Comparison of ENCODE assay signal across 8 mouse cellular contexts in the genomic region with DNA sequence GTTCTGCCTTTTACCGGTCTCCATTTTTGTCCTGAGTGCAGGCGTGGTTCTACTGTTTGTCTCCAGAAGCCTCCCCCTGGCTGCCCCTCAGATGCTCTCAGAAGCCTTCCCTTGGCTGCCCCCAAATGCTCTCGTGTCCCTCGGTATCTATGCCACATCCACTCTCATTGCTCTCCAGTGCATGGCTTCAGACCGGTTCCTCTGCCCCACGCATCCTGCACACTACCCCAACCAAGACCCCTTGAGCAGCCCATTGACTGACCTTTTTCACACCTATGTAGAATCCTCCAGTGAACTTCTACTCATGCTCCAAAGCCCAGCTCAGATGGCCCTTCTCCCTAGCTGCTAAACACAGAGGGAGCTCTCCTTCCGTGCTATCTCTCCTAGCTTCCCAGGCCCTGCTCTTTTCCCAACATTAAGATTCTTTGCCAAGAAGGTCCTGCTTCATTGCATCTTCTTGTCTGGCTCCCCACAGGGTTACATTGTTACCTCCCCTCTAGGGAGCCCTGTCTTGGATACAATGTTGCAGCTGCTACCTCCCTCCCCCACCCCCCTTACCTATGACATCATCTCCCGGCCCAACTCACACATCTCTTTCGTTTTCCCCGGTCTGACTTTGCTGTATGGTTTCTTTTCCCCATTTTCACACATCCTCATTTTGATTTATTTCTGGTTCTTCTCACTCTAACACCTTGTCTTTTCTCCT. TPM values are rescaled to one million over a fixed set of nuclear protein-coding genes. Genes with fewer than 3 reads are reported as not detected.
A peak's percentile ranks its signal among the peaks of the same experiment; 100 is the strongest.
DNase-seq lines count a peak whose midpoint lies in the region; ATAC-seq lines count a peak whose summit lies in the region.
"Had no signal": no experiment of that assay in that cellular context is flagged by ENCODE, and none has a peak within 500 bp of the region (broad histone marks: within the 10 kb centered on the region; RNA-seq: fewer than 3 reads in every experiment).

No protein-coding gene starts in this region.

- peak; percentile 79 for DNase-seq in testis, postnatal 14 days (ENCODE audit: low spot score)
- no peak for DNase-seq in testis, postnatal 10 days (ENCODE audit: low spot score)
- peak; percentile 77 for DNase-seq in induced T-regulatory cell, adult 2 months (ENCODE audit: low read depth)
- no peak for DNase-seq in frontal cortex, postnatal 10 days (ENCODE audit: low spot score in 2 of 2)
- DNase-seq in cerebellum, postnatal 36 days: no peak

- no peaks in the 10 kb centered on the region for H3K36me3 ChIP-seq in forebrain, embryonic 13.5 days (ENCODE audit: poor library complexity, severe bottlenecking)
- H3K36me3 ChIP-seq in stomach, embryonic 16.5 days (ENCODE audit: control insufficient read depth, insufficient read depth, low read length): no peaks in the 10 kb centered on the region

- WGBS in forebrain, embryonic 13.5 days: 62% methylated on average over 10 of the region's 10 CpGs
- 54% methylated on average over 10 of the region's 10 CpGs for WGBS in stomach, embryonic 16.5 days

- H3K4me1 ChIP-seq in forebrain, embryonic 13.5 days: peaks cover 79% of the 10 kb centered on the region
- H3K4me1 ChIP-seq in stomach, embryonic 16.5 days (ENCODE audit: control insufficient read depth, insufficient read depth, low read length): peaks cover 48% of the 10 kb centered on the region

- peak overlapping the region; percentile 10; the same call in 1 of the 2 replicates for H3K4me2 ChIP-seq in forebrain, embryonic 13.5 days
- H3K4me2 ChIP-seq in stomach, embryonic 16.5 days (ENCODE audit: low read depth, low read length): peak overlapping the region; percentile 26; the same call in 1 of the 2 replicates

- no peak overlapping the region for H3K4me3 ChIP-seq in forebrain, embryonic 13.5 days
- no peak overlapping the region for H3K4me3 ChIP-seq in stomach, embryonic 16.5 days (replicated peaks; ENCODE audit: low read length)
- H3K4me3 ChIP-seq: erythroblast, embryonic 14.5 days had no signal

- no peak for ATAC-seq in forebrain, embryonic 13.5 days
- peak; percentile 51; the same call in 1 of the 2 replicates for ATAC-seq in stomach, embryonic 16.5 days (ENCODE audit: insufficient read depth, low FRiP score)

- 0 out of 2 replicates have a peak, but pooled peaks cover under 1% of the 10 kb centered on the region for H3K27me3 ChIP-seq in forebrain, embryonic 13.5 days
- no peaks in the 10 kb centered on the region for H3K27me3 ChIP-seq in stomach, embryonic 16.5 days (ENCODE audit: control insufficient read depth, insufficient read depth, low read length)

- no peaks in the 10 kb centered on the region for H3K9me3 ChIP-seq in forebrain, embryonic 13.5 days (replicated peaks)
- no peaks in the 10 kb centered on the region for H3K9me3 ChIP-seq in stomach, embryonic 16.5 days (replicated peaks; ENCODE audit: control insufficient read depth, low read length)

- H3K27ac ChIP-seq in forebrain, embryonic 13.5 days: peak overlapping the region; percentile 61; the same call in 1 of the 2 replicates
- H3K27ac ChIP-seq in stomach, embryonic 16.5 days (ENCODE audit: low read length): peak overlapping the region; percentile 79

- no peak overlapping the region for H3K9ac ChIP-seq in forebrain, embryonic 13.5 days
- no peak overlapping the region for H3K9ac ChIP-seq in stomach, embryonic 16.5 days (ENCODE audit: low read length)

RNA-seq across cellular contexts. Expression of gene Sdc3, which starts 9.4 kb away (rescaled TPM):
- 36.1 and 41.9 TPM in 2 replicates for polyA plus RNA-seq in forebrain, embryonic 13.5 days (2015; fragmentation: Nextera tagmentation; extraction: Ambion mirVana)
- 23.2 and 25.2 TPM in 2 replicates for polyA plus RNA-seq in stomach, embryonic 16.5 days (2015; fragmentation: Nextera tagmentation; extraction: Ambion mirVana)

Comparison
In these comparisons a context has a peak if more than half of its experiments do, and no peak if none do; other contexts are left out.
1. DNase-seq: peak in testis, postnatal 14 days (single experiment) and induced T-regulatory cell, adult 2 months (single experiment); none in testis, postnatal 10 days (single experiment), frontal cortex, postnatal 10 days (0 of 2) and cerebellum, postnatal 36 days (0 of 2).